Mouse (Mus musculus): ENCODE results near the gene Ifitm10. TPM values are rescaled to one million over a fixed set of nuclear protein-coding genes. Genes with fewer than 3 reads are reported as not detected.
"Not testable (repeated sequence)": the region's sequence is repeated elsewhere in the genome, so short reads cannot be mapped to it uniquely, and the experiment has no call there.

Ifitm10 gene
- polyA plus RNA-seq, 1 experiment = 3.4 TPM

- H3K4me3 ChIP-seq (replicated peaks) = no peak overlapping the region
- H3K9me3 ChIP-seq = no peaks in the 10 kb centered on the region
- H3K4me1 ChIP-seq = peaks cover 37% of the 10 kb centered on the region
- no peaks in the 10 kb centered on the region for H3K36me3 ChIP-seq (replicated peaks; ENCODE audit: low read length)
- TF ChIP-seq GATA1 (IDR thresholded peaks at IDR 0.05; ENCODE audit: borderline replicate concordance, low read length) = no peak
- TF ChIP-seq FLI1 (IDR thresholded peaks at IDR 0.05; ENCODE audit: low read length) = no peak
- H3K27me3 ChIP-seq (replicated peaks) = peaks cover 53% of the 10 kb centered on the region
Measured at GRCm38 (mm10) chr7:142316558-142316957, 57.0 kb downstream of the Ifitm10 start.

- TF ChIP-seq FLI1 (IDR thresholded peaks at IDR 0.05; ENCODE audit: low read length) (no peak), GATA1 (IDR thresholded peaks at IDR 0.05; ENCODE audit: borderline replicate concordance, low read length) (no peak)
- peaks cover 48% of the 10 kb centered on the region for H3K27me3 ChIP-seq (replicated peaks)
Measured at GRCm38 (mm10) chr7:142314600-142315285, 58.8 kb downstream of the Ifitm10 start.

GRCm38 (mm10) chr7:142303929-142304328, 69.6 kb downstream of the Ifitm10 start:
- H3K9me3 ChIP-seq; H3K4me3 ChIP-seq (replicated peaks); H3K36me3 ChIP-seq (replicated peaks; ENCODE audit: low read length): not testable (repeated sequence)
- H3K4me1 ChIP-seq = peaks cover 17% of the 10 kb centered on the region
- peaks cover 57% of the 10 kb centered on the region for H3K27me3 ChIP-seq (replicated peaks)

More at GRCm38 (mm10) chr7:142314600-142315285, 58.8 kb downstream of the Ifitm10 start:
- Histone ChIP-seq H3K4me1 (peaks cover 32% of the 10 kb centered on the region), H3K4me3 (replicated peaks) (peak overlapping the region; percentile 1), H3K36me3 (replicated peaks; ENCODE audit: low read length) (no peaks in the 10 kb centered on the region), H3K9me3 (0 out of 2 replicates have a peak, but pooled peaks cover 1% of the 10 kb centered on the region)

GRCm38 (mm10) chr7:142303249-142303648, 70.3 kb downstream of the Ifitm10 start, which contains the start of gene Krtap5-4:
Krtap5-4 (plus strand) TSS chr7:142303549.
- Histone ChIP-seq H3K27me3 (replicated peaks) (peaks cover 59% of the 10 kb centered on the region), H3K4me3 (replicated peaks) (no peak within 1 kb of the TSS), H3K36me3 (replicated peaks; ENCODE audit: low read length) (no peaks in the 10 kb centered on the region), H3K9me3 (no peaks in the 10 kb centered on the region), H3K4me1 (peaks cover 21% of the 10 kb centered on the region)
- TF ChIP-seq GATA1 (IDR thresholded peaks at IDR 0.05; ENCODE audit: borderline replicate concordance, low read length) (no peak), FLI1 (IDR thresholded peaks at IDR 0.05; ENCODE audit: low read length) (no peak)

GRCm38 (mm10) chr7:142297018-142297417, 76.5 kb downstream of the Ifitm10 start, which contains the start of gene Krtap5-1:
Krtap5-1 (minus strand) TSS chr7:142297118.
- peaks cover 37% of the 10 kb centered on the region for H3K27me3 ChIP-seq (replicated peaks)
- not testable (repeated sequence) for H3K36me3 ChIP-seq (replicated peaks; ENCODE audit: low read length); H3K4me3 ChIP-seq (replicated peaks); H3K9me3 ChIP-seq
- H3K4me1 ChIP-seq = peaks cover 42% of the 10 kb centered on the region

GRCm38 (mm10) chr7:142296108-142296507, 77.4 kb downstream of the Ifitm10 start:
- not testable (repeated sequence) for H3K9me3 ChIP-seq; H3K4me3 ChIP-seq (replicated peaks); H3K36me3 ChIP-seq (replicated peaks; ENCODE audit: low read length)
- H3K27me3 ChIP-seq (replicated peaks) = peaks cover 33% of the 10 kb centered on the region
- peaks cover 43% of the 10 kb centered on the region for H3K4me1 ChIP-seq

GRCm38 (mm10) chr7:142295418-142295817, 78.1 kb downstream of the Ifitm10 start:
- no peak for TF ChIP-seq FLI1 (IDR thresholded peaks at IDR 0.05; ENCODE audit: low read length)
- no peak for TF ChIP-seq GATA1 (IDR thresholded peaks at IDR 0.05; ENCODE audit: borderline replicate concordance, low read length)
- no peaks in the 10 kb centered on the region for H3K9me3 ChIP-seq
- H3K4me3 ChIP-seq (replicated peaks) = no peak overlapping the region
- peaks cover 26% of the 10 kb centered on the region for H3K27me3 ChIP-seq (replicated peaks)
- peaks cover 44% of the 10 kb centered on the region for H3K4me1 ChIP-seq
- H3K36me3 ChIP-seq (replicated peaks; ENCODE audit: low read length) = no peaks in the 10 kb centered on the region

GRCm38 (mm10) chr7:142293851-142294250, 79.7 kb downstream of the Ifitm10 start:
- not testable (repeated sequence) for H3K9me3 ChIP-seq; H3K4me3 ChIP-seq (replicated peaks); H3K36me3 ChIP-seq (replicated peaks; ENCODE audit: low read length)
- Histone ChIP-seq H3K4me1 (peaks cover 44% of the 10 kb centered on the region), H3K27me3 (replicated peaks) (peaks cover 24% of the 10 kb centered on the region)

GRCm38 (mm10) chr7:142285910-142286612, 87.5 kb downstream of the Ifitm10 start:
- not testable (repeated sequence) for H3K9me3 ChIP-seq; H3K36me3 ChIP-seq (replicated peaks; ENCODE audit: low read length)
- peaks cover 32% of the 10 kb centered on the region for H3K27me3 ChIP-seq (replicated peaks)

GRCm38 (mm10) chr7:142285130-142285835, 88.3 kb downstream of the Ifitm10 start:
- Histone ChIP-seq H3K9me3 (no peaks in the 10 kb centered on the region), H3K4me3 (replicated peaks) (peak overlapping the region; percentile 92), H3K27me3 (replicated peaks) (peaks cover 32% of the 10 kb centered on the region), H3K36me3 (replicated peaks; ENCODE audit: low read length) (no peaks in the 10 kb centered on the region), H3K4me1 (peaks cover 21% of the 10 kb centered on the region)
- TF ChIP-seq FLI1 (IDR thresholded peaks at IDR 0.05; ENCODE audit: low read length) (no peak), GATA1 (IDR thresholded peaks at IDR 0.05; ENCODE audit: borderline replicate concordance, low read length) (no peak)

More at GRCm38 (mm10) chr7:142285910-142286612, 87.5 kb downstream of the Ifitm10 start:
- H3K4me3 ChIP-seq (replicated peaks) = not testable (repeated sequence)
- peaks cover 20% of the 10 kb centered on the region for H3K4me1 ChIP-seq
